Mouse (Mus musculus): Measurements from ENCODE around the gene Prss3.
"Not testable (repeated sequence)": the region's sequence is repeated elsewhere in the genome, so short reads cannot be mapped to it uniquely, and the experiment has no call there.

The Prss3 gene

DNA sequence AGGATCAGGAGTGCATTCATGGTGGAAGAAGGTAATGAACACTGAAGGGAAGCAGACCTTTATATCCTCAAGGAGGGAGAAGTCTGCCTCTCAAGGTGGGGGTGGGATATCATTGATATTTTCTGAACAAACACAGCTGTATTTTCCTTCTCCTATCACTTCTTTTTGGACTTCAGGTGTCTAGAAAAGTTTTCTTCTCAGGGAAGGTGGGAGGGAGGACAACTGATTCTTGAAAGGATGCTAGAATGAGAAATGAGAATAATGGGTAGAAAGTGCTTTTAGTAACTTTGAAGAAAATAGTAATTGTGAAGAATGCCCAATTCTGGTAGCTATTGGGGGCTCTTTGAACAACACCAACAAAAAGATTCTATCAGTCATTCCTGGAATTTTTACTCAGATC, at the start of gene Prss3:
Prss3 (minus strand) TSS at position 101 of the 400 bp plus-strand sequence.
- not testable (repeated sequence) for DNase-seq (ENCODE audit: low read depth, low spot score)

DNA sequence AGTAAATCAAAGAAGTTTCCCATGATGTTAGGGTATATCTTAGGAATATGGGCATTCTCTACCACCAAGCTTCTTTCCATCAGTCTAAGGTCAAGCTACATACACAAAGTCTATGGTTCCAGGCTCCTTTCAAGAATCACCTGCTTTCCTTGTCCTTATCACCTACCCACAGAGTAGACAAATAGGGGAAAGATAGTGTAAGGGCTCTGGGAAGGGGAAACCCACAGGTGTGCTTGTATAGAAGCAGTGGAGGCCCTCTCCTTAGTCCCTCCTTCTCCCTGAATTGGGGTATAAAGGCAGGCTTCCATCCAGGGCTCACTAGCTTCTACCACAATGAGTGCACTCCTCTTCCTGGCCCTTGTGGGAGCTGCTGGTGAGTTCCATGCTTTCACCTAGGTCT, 14.6 kb upstream of the Prss3 start, which contains the start of gene Gm5771:
Gm5771 (plus strand) TSS at position 301 of the 400 bp plus-strand sequence.
- DNase-seq (ENCODE audit: low read depth, low spot score): not testable (repeated sequence)

GRCm38 (mm10) chr6:41391640-41392039, 14.2 kb upstream of the Prss3 start:
- not testable (repeated sequence) for DNase-seq (ENCODE audit: low read depth, low spot score)

- DNase-seq (ENCODE audit: low read depth, low spot score): no peak
These were observed 9.3 kb upstream of the Prss3 start for GRCm38 (mm10) chr6:41386781-41387180.

DNA sequence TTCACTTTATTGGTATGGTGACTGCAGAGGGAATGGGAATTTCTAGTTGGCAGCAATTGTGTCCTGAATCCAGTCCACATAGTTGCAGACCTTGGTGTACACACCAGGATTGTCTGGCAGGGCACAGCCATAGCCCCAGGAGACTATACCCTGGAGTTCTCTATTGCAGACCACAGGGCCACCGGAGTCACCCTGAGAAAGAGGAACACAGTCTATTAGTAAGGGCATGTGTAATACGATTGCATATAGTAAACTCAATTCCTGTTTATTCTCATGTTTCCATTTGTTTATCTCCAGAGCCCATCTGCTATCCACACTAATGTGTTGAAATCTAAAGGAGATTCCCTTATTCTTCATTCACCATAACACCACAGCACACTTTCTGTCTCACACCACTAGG, 3.7 kb downstream of the Prss3 start:
- not testable (repeated sequence) for DNase-seq (ENCODE audit: low read depth, low spot score)

DNA sequence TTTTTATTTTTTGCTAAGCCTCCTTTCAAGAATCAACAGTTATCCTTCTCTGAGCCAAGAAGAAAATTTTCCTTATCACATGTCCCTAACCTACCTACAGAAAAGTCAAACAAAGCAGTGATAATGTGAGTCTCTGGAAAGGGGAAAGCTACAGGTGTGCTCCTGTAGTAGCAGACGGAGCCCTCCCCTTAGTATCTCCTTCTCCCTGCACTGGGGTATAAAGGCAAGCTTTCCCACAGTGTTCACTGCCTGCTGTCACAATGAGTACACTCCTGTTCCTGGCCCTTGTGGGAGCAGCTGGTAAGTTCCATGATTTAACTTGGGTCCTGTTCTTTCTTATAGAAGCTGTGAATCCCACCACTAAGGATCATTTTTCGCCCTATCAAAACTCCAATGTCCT, 23.5 kb downstream of the Prss3 start, which contains the start of gene Try10:
Try10 (plus strand) TSS at position 174 of the 400 bp plus-strand sequence.
- no peak for DNase-seq (ENCODE audit: low read depth, low spot score)

Data from R1 (cell line).